Mouse (Mus musculus) left cerebral cortex, postnatal 36 days (tissue): ENCODE results near the gene Ptprq. TPM values are rescaled to one million over a fixed set of nuclear protein-coding genes. Genes with fewer than 3 reads are reported as not detected.

Experiments used
- DNase-seq, 2 experiments: peaks; one replicate each; pipeline ENCODE4 v3.0.0; 2021 to 2022; ENCODE audit warnings: low spot score in 2 of 2, mixed read lengths in 1 of 2
- intact Hi-C: fragments of 180-260 bp; cut with DNase I; formaldehyde crosslinking; loops from one replicate; pipeline ENCODE4 v1.15.1; 2025
- total RNA-seq, 2 experiments: library from RNA; stranded (reverse); gene quantifications; 2 replicates each; pipeline ENCODE4 v1.2.3; 2021

The Ptprq gene
- total RNA-seq, result under 1 TPM; 0.05 to 0.10 TPM

GRCm38 (mm10) chr10:107719806-107720205, at the start of gene Ptprq:
Gene Ptprq (minus strand): TSS chr10:107720051.
- intact Hi-C loops, result no loop called here
- DNase-seq, result no peak

GRCm38 (mm10) chr10:107759624-107760023, 39.8 kb upstream of the Ptprq start:
- intact Hi-C loops, result no loop called here

GRCm38 (mm10) chr10:107753471-107753870, 33.6 kb upstream of the Ptprq start:
- no peak for DNase-seq
- intact Hi-C loops, result no loop called here

More at GRCm38 (mm10) chr10:107759624-107760023, 39.8 kb upstream of the Ptprq start:
- no peak for DNase-seq

- peak; percentile 62 to 72 for DNase-seq
- intact Hi-C loops, result no loop called here
These were observed 32.7 kb upstream of the Ptprq start for GRCm38 (mm10) chr10:107752351-107753143.

- DNase-seq, result peak in 1 of 2 experiments; percentile 9
- intact Hi-C loops, result no loop called here
These were observed 32.1 kb upstream of the Ptprq start for GRCm38 (mm10) chr10:107751944-107752343.

GRCm38 (mm10) chr10:107747566-107747965, 27.7 kb upstream of the Ptprq start:
- DNase-seq, result no peak
- intact Hi-C loops, result loop anchor here (5.0 kb wide), 1 partner anchor 305 kb away; no protein-coding TSS in a partner anchor

GRCm38 (mm10) chr10:107746717-107747116, 26.9 kb upstream of the Ptprq start:
- no peak for DNase-seq
- intact Hi-C loops, result loop anchor here (5.0 kb wide), 1 partner anchor 304 kb away; no protein-coding TSS in a partner anchor

GRCm38 (mm10) chr10:107739815-107740214, 20.0 kb upstream of the Ptprq start:
- no peak for DNase-seq
- intact Hi-C loops, result loop anchor here (10.0 kb wide), 1 partner anchor 465 kb away; the partner anchor contains the start of gene Lin7a

- intact Hi-C loops, result loop anchor here (10.0 kb wide), 1 partner anchor 463 kb away; the partner anchor contains the start of gene Lin7a
- DNase-seq, result no peak
These were observed 17.9 kb upstream of the Ptprq start for GRCm38 (mm10) chr10:107737743-107738142.

GRCm38 (mm10) chr10:107735448-107735847, 15.6 kb upstream of the Ptprq start:
- no peak for DNase-seq
- intact Hi-C loops, result loop anchor here (10.0 kb wide), 1 partner anchor 461 kb away; the partner anchor contains the start of gene Lin7a

GRCm38 (mm10) chr10:107734327-107734726, 14.5 kb upstream of the Ptprq start:
- no peak for DNase-seq
- intact Hi-C loops, result loop anchor here (10.0 kb wide), 1 partner anchor 460 kb away; the partner anchor contains the start of gene Lin7a

- intact Hi-C loops, result no loop called here
- no peak for DNase-seq
These were observed 5.8 kb upstream of the Ptprq start for GRCm38 (mm10) chr10:107725631-107726030.

- intact Hi-C loops, result loop anchor here (5.0 to 10.0 kb wide), 2 partner anchors 262 to 770 kb away; no protein-coding TSS in a partner anchor
- no peak for DNase-seq
These were observed 15.4 kb downstream of the Ptprq start for GRCm38 (mm10) chr10:107704443-107704842.

- DNase-seq, result no peak
- intact Hi-C loops, result loop anchor here (5.0 to 10.0 kb wide), 2 partner anchors 259 to 766 kb away; no protein-coding TSS in a partner anchor
These were observed 18.9 kb downstream of the Ptprq start for GRCm38 (mm10) chr10:107700944-107701343.

GRCm38 (mm10) chr10:107698716-107699115, 21.1 kb downstream of the Ptprq start:
- DNase-seq, result no peak
- intact Hi-C loops, result no loop called here

GRCm38 (mm10) chr10:107697177-107697576, 22.7 kb downstream of the Ptprq start:
- intact Hi-C loops, result no loop called here

GRCm38 (mm10) chr10:107687382-107687781, 32.5 kb downstream of the Ptprq start:
- no peak for DNase-seq
- intact Hi-C loops, result no loop called here

More at GRCm38 (mm10) chr10:107697177-107697576, 22.7 kb downstream of the Ptprq start:
- no peak for DNase-seq

- no peak for DNase-seq
- intact Hi-C loops, result no loop called here
These were observed 43.9 kb downstream of the Ptprq start for GRCm38 (mm10) chr10:107675994-107676393.

- intact Hi-C loops, result no loop called here
- no peak for DNase-seq
These were observed 51.3 kb downstream of the Ptprq start for GRCm38 (mm10) chr10:107668374-107669094.
